Mouse (Mus musculus) ES-Bruce4 (cell line): ENCODE measurements around the gene Atp7b. TPM values are rescaled to one million over a fixed set of nuclear protein-coding genes. Genes with fewer than 3 reads are reported as not detected.

Source experiments
- H3K27ac ChIP-seq: 2 replicates; pipeline ENCODE4 v1.5.1; 2012; ENCODE audit warnings: low read length, inconsistent platforms; ENCODE audit not compliant: insufficient read depth
- H3K27me3 ChIP-seq: 2 replicates; pipeline ENCODE4 v1.6.1; 2012; ENCODE audit warnings: mild to moderate bottlenecking, low read length, inconsistent platforms; ENCODE audit not compliant: control insufficient read depth, poor library complexity, insufficient read depth, severe bottlenecking
- H3K36me3 ChIP-seq: 2 replicates; pipeline ENCODE4 v1.6.1; 2012; ENCODE audit warnings: inconsistent platforms, mild to moderate bottlenecking, low read length, moderate library complexity; ENCODE audit not compliant: control insufficient read depth, poor library complexity, insufficient read depth, severe bottlenecking
- H3K4me1 ChIP-seq: one replicate; pipeline ENCODE4 v1.8.1; 2011; ENCODE audit warnings: low read length; ENCODE audit not compliant: control insufficient read depth, insufficient read depth
- H3K4me3 ChIP-seq: 2 replicates; pipeline ENCODE4 v1.5.1; 2011; ENCODE audit warnings: low read depth, mild to moderate bottlenecking, low read length
- H3K9ac ChIP-seq: 2 replicates; pipeline ENCODE4 v1.6.1; 2012; ENCODE audit warnings: low read depth, mild to moderate bottlenecking, inconsistent platforms; ENCODE audit not compliant: poor library complexity, severe bottlenecking
- H3K9me3 ChIP-seq: replicated peaks from 2 replicates; pipeline ENCODE4 v1.6.1; 2012; ENCODE audit warnings: mild to moderate bottlenecking, low read length, inconsistent platforms; ENCODE audit not compliant: control insufficient read depth, poor library complexity, insufficient read depth, severe bottlenecking
- CTCF ChIP-seq: IDR thresholded peaks from one replicate; pipeline ENCODE4 v1.8.1; 2011; ENCODE audit warnings: low read depth, low read length
- EP300 ChIP-seq: IDR thresholded peaks from 2 replicates; pipeline ENCODE4 v1.6.1; 2011; ENCODE audit warnings: low read depth, low read length; ENCODE audit not compliant: insufficient read depth
- POLR2A ChIP-seq: IDR thresholded peaks from one replicate; pipeline ENCODE4 v1.8.1; 2011; ENCODE audit warnings: low read length; ENCODE audit not compliant: insufficient read depth
- polyA plus RNA-seq: library from polyadenylated mRNA; stranded (reverse); fragments of >200 nt; gene quantifications from 2 replicates; pipeline ENCODE4 v1.2.4, GENCODE M21; 2011; ENCODE audit warnings: low read depth; ENCODE audit not compliant: missing spikeins, insufficient read depth, insufficient read length

Gene Atp7b
- polyA plus RNA-seq, 1 experiment = 2.5 TPM

GRCm38 (mm10) chr8:22047699-22048464 is 12.2 kb downstream of the Atp7b start:
- no peak overlapping the region for H3K27ac ChIP-seq
- H3K9ac ChIP-seq = no peak overlapping the region
- H3K9me3 ChIP-seq = no peaks in the 10 kb centered on the region
- H3K27me3 ChIP-seq = no peaks in the 10 kb centered on the region
- peaks cover 6% of the 10 kb centered on the region for H3K4me1 ChIP-seq
- H3K4me3 ChIP-seq = no peak overlapping the region
- TF ChIP-seq EP300 (no peak), CTCF (peak; percentile 83)
- no peaks in the 10 kb centered on the region for H3K36me3 ChIP-seq

GRCm38 (mm10) chr8:22043706-22044105 is 16.4 kb downstream of the Atp7b start:
- Histone ChIP-seq H3K4me1 (peaks cover 6% of the 10 kb centered on the region), H3K9ac (peak overlapping the region; percentile 8), H3K4me3 (peak overlapping the region; percentile 12; the same call in 1 of the 2 replicates), H3K9me3 (no peaks in the 10 kb centered on the region), H3K27ac (no peak overlapping the region), H3K27me3 (no peaks in the 10 kb centered on the region), H3K36me3 (no peaks in the 10 kb centered on the region)
- TF ChIP-seq EP300 (no peak), POLR2A (no peak), CTCF (no peak)

GRCm38 (mm10) chr8:22042515-22042914 is 17.6 kb downstream of the Atp7b start:
- Histone ChIP-seq H3K9ac (no peak overlapping the region), H3K4me1 (peaks cover 6% of the 10 kb centered on the region), H3K27ac (no peak overlapping the region), H3K27me3 (no peaks in the 10 kb centered on the region), H3K9me3 (no peaks in the 10 kb centered on the region), H3K36me3 (no peaks in the 10 kb centered on the region), H3K4me3 (no peak overlapping the region)
- no peak for TF ChIP-seq EP300
- TF ChIP-seq POLR2A = no peak
- no peak for TF ChIP-seq CTCF

GRCm38 (mm10) chr8:22040153-22040509 is 20.0 kb downstream of the Atp7b start:
- TF ChIP-seq EP300 (no peak), CTCF (no peak), POLR2A (no peak)
- H3K4me3 ChIP-seq = no peak overlapping the region

GRCm38 (mm10) chr8:22039468-22040152 is 20.5 kb downstream of the Atp7b start:
- Histone ChIP-seq H3K9me3 (no peaks in the 10 kb centered on the region), H3K4me3 (peak overlapping the region; percentile 32), H3K9ac (peak overlapping the region; percentile 57), H3K36me3 (no peaks in the 10 kb centered on the region), H3K27ac (no peak overlapping the region), H3K4me1 (peaks cover 6% of the 10 kb centered on the region), H3K27me3 (no peaks in the 10 kb centered on the region)
- TF ChIP-seq POLR2A (no peak), CTCF (no peak), EP300 (0 out of 2 replicates have a peak, but pooled peaks have one; percentile 10)

More at GRCm38 (mm10) chr8:22040153-22040509, 20.0 kb downstream of the Atp7b start:
- no peak overlapping the region for H3K27ac ChIP-seq
- H3K4me1 ChIP-seq = peaks cover 6% of the 10 kb centered on the region
- no peak overlapping the region for H3K9ac ChIP-seq
- no peaks in the 10 kb centered on the region for H3K9me3 ChIP-seq
- H3K27me3 ChIP-seq = no peaks in the 10 kb centered on the region
- H3K36me3 ChIP-seq = no peaks in the 10 kb centered on the region

- Histone ChIP-seq H3K27ac (no peak overlapping the region), H3K27me3 (no peaks in the 10 kb centered on the region), H3K9ac (no peak overlapping the region), H3K9me3 (no peaks in the 10 kb centered on the region), H3K4me1 (no peaks in the 10 kb centered on the region), H3K36me3 (no peaks in the 10 kb centered on the region), H3K4me3 (no peak overlapping the region)
- no peak for TF ChIP-seq POLR2A
- TF ChIP-seq CTCF = no peak
- no peak for TF ChIP-seq EP300
Measured at GRCm38 (mm10) chr8:22037022-22037421, 23.1 kb downstream of the Atp7b start.
